Mouse (Mus musculus): ENCODE data around the gene Map4k1.
"Not testable (repeated sequence)": the region's sequence is repeated elsewhere in the genome, so short reads cannot be mapped to it uniquely, and the experiment has no call there.

The Map4k1 gene

DNA sequence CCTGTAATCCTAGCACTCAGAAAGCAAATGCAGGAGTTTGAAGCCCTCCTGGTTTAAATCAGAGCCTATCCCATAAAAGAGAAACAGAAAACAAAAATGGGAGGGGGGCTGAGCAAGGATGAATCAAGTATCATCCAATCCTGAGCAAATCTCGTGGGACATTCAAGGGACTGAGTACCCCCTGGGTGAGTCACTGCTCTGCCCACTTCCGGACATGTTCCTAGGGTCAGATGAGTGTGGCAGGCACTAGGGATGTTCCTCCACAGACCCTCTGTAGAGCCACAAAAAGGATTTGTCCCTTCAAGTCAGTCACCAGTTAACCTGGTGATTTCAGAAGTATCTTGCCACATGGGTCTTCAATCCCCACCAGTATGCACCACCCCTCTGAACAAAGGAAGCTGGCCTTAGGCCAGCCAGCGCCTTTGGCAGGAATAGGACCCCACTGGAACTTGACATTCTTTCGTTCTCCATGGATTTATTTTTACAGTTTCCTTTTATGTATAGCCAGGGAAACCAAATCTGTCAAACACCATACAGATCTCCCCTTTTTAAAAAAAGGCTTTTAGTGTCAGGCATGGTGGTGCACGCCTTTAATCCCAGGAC lies 26.5 kb upstream of the Map4k1 start:
- no peak for DNase-seq (ENCODE audit: low spot score in 2 of 2)

- DNase-seq (ENCODE audit: low spot score in 2 of 2): no peak
Measured at GRCm38 (mm10) chr7:28956270-28956669, 25.6 kb upstream of the Map4k1 start.

- no peak for DNase-seq (ENCODE audit: low spot score in 2 of 2)
Measured at GRCm38 (mm10) chr7:28957286-28957685, 24.6 kb upstream of the Map4k1 start.

- no peak for DNase-seq (ENCODE audit: low spot score in 2 of 2)
Measured at GRCm38 (mm10) chr7:28957997-28958725, 23.7 kb upstream of the Map4k1 start.

GRCm38 (mm10) chr7:28958770-28959169 lies 23.1 kb upstream of the Map4k1 start:
- no peak for DNase-seq (ENCODE audit: low spot score in 2 of 2)

- DNase-seq (ENCODE audit: low spot score in 2 of 2): no peak
Measured at GRCm38 (mm10) chr7:28959505-28960045, 22.3 kb upstream of the Map4k1 start.

DNA sequence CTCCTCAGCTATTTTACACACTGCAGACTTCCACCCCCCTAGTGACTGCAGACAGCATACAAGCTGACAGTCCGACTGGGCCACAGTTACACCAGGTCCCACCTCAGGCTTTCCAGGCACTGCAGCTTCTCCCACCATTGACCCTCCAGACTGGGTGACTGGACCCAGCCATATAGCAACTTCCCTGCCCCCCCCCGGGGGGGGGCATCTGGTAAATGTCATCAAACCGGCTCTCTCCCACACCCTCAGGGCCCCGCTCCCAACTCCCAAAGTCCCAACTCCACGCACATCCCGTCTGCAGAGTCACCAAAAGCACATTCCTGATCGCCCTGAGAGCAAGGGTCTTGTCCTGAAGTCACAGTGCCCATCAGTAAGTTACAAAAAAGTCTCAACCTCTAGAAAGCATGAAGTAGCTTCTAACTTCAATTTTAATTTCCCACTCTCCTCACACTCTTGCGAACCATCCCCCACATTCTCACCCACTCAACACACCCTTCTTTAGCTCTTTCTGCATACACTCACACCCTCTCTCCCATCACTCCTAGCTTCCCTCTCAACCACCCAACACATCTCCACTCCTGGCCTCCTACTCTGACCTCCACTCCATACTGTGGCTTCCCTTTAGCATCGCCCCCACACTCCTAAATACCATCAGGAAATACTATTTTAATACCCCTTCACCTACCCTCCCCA lies 21.4 kb upstream of the Map4k1 start:
- no peak for DNase-seq (ENCODE audit: low spot score in 2 of 2)

DNA sequence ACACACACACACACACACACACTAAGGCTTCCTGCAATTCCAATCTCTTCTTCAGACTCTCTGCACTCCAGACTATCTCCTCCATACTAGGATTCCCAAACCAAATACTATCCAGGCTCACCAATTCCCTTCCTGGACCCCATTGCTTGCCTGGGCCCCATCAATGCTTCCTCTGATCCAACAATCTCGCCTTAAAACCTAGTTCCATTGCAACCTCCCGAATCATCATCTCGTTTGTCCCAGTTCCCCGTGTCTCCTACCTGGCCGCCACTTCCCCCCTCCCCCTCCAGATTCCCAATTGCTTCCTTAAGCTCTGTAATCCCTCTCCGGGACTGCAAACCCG lies 20.3 kb upstream of the Map4k1 start:
- DNase-seq (ENCODE audit: low spot score in 2 of 2): no peak

GRCm38 (mm10) chr7:28961927-28962670 lies 19.8 kb upstream of the Map4k1 start, which contains the start of gene Actn4:
Actn4 (minus strand) TSS chr7:28962340.
- DNase-seq (ENCODE audit: low spot score in 2 of 2): peak; percentile 94 to 98

GRCm38 (mm10) chr7:28963399-28963923 lies 18.4 kb upstream of the Map4k1 start:
- no peak for DNase-seq (ENCODE audit: low spot score in 2 of 2)

DNA sequence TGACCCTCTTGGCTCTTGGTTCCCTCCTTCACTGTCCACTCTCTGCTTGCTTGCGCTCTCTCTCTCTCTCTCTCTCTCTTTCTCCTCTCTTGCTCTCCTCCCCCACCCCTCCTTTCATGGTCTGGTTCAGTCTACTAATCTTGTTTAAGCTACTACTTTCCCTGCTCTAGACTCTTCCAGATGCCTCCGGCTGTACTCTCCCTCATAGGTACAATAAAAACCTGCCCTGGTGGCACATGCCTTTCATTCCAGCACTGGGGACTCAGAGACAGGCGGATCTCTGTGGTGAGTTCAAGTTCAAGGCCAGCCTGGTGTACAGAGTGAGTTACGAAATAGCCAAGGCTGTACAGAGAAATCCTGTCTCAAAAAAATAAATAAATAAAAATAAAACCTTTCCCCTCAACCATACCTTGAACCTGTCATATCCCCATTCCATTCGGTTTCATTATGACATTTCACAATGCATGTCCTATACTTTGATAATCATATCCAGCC lies 16.5 kb upstream of the Map4k1 start:
- no peak for DNase-seq (ENCODE audit: low spot score in 2 of 2)

GRCm38 (mm10) chr7:28966181-28966580 lies 15.7 kb upstream of the Map4k1 start:
- no peak for DNase-seq (ENCODE audit: low spot score in 2 of 2)

- no peak for DNase-seq (ENCODE audit: low spot score in 2 of 2)
Measured at GRCm38 (mm10) chr7:28966751-28967505, 14.9 kb upstream of the Map4k1 start.

- DNase-seq (ENCODE audit: low spot score in 2 of 2): not testable (repeated sequence)
Measured at GRCm38 (mm10) chr7:28968120-28968519, 13.7 kb upstream of the Map4k1 start.

DNA sequence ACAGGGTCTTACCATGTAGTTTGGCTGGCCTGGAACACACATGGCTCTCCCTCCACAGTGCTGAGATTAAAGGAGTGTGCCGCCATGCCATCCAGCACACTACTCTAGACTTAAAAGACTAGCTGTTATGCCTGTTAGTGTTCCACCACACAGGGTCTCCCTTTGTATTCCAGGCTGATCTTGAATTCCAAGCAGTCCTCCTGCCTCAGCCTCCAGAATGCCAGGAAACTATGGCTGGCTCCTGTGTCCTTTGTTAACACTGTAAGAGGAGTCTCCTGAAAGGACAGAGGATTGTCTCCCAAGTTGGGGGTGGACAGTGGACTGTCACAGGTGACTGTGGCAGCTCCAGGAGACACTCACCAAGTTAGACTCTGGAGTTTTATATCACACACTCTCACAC lies 12.6 kb upstream of the Map4k1 start:
- no peak for DNase-seq (ENCODE audit: low spot score in 2 of 2)

DNA sequence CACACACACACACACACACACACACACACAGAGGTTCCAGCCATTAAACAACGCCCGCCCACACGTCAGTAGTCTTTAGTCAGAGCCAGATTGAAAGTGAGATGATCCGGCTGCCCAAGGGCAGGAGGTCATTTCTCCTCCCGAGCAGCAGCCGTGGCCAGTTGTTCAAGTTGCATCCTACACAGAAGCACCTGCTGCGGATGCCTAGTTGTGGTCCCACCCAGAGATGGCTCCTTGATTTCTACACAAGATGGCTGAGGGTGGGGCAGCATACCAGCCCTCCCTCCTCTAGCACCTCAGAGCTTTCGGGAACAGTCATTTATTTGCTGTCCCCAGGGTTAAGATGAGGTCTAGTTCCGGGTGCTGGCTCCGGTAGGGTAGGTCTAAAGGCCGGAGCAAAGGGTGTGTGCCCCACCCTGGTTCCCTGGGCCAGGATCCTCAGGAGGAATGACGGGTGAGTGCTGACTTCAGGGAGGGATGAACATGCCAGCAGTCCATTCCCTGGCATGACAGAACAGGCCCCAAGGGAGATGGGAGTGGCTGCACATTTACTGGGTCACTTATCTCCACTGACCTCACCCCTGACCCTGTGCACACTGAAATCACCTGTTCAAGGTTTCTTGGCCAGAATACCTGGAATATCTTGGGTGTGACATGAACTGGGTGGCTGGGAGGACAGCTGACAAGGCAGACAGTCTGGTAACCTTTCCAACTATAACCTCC lies 12.0 kb upstream of the Map4k1 start:
- DNase-seq (ENCODE audit: low spot score in 2 of 2): no peak

- no peak for DNase-seq (ENCODE audit: low spot score in 2 of 2)
Measured at GRCm38 (mm10) chr7:28971029-28971428, 10.8 kb upstream of the Map4k1 start.

DNA sequence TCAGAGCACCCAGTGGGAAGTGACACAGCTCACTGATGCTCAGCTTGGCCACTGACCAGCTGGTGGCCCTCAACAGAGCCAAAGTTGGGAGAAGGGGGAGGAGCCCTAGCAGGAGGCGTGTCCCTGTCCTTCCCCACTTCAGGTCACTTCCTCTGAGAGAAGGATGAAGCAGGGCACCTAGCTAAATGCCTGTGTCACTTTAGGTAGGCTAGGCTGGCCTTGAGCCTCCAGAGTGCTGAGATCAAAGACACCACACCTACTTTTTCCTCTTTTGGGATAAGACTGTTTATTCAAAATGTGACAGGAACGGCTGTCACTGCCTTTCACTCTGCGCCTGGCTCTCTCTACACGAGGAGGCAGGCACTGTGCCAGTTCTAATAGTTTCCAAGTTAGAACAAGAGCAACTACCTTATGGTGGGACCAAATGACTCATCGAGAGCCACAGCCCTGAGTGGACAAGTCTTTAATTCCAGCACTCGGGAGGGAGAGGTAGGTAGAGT lies 10.0 kb upstream of the Map4k1 start:
- no peak for DNase-seq (ENCODE audit: low spot score in 2 of 2)

GRCm38 (mm10) chr7:28972542-28972985 lies 9.3 kb upstream of the Map4k1 start:
- DNase-seq (ENCODE audit: low spot score in 2 of 2): peak; percentile 65 to 72

GRCm38 (mm10) chr7:28973025-28973424 lies 8.8 kb upstream of the Map4k1 start:
- DNase-seq (ENCODE audit: low spot score in 2 of 2): no peak
